Mouse (Mus musculus) forebrain, embryonic 11.5 days (tissue): ENCODE measurements around the gene Maco1. TPM values are rescaled to one million over a fixed set of nuclear protein-coding genes. Genes with fewer than 3 reads are reported as not detected.

Experiments
- polyA plus RNA-seq: library from polyadenylated mRNA; unstranded; fragments of >200 nt; fragmentation: Nextera tagmentation; extraction: Ambion mirVana; gene quantifications from 2 replicates; pipeline ENCODE4 v1.2.1, GENCODE M21; 2014

Gene Maco1
- polyA plus RNA-seq, 1 experiment from 2014 or later, result 47.5 TPM

Other genes starting within 250 kb of the Maco1 start
- gene Man1c1, start 149.1 kb downstream of the Maco1 start, polyA plus RNA-seq, result 5.2 and 5.3 TPM in 2 replicates
- gene Ldlrap1, start 85.3 kb downstream of the Maco1 start, polyA plus RNA-seq, result 7.4 and 7.9 TPM in 2 replicates
- 15.9 and 21.6 TPM in 2 replicates for gene Rhd, start 11.2 kb upstream of the Maco1 start, polyA plus RNA-seq
- gene Tmem50a, start 61.7 kb upstream of the Maco1 start, polyA plus RNA-seq, result 114 and 117 TPM in 2 replicates
- 332 and 356 TPM in 2 replicates for gene Rsrp1, start 70.2 kb upstream of the Maco1 start, polyA plus RNA-seq
- gene Syf2, start 77.6 kb upstream of the Maco1 start, polyA plus RNA-seq, result 59.0 and 66.7 TPM in 2 replicates